Mouse (Mus musculus): ENCODE measurements at regions not wholly inside any gene's neighbourhood (a gene's known extent, or its start where the extent isn't known, plus 50 kb on each side); places are given as distances from the start of the nearest gene placed in this dataset.

DNA sequence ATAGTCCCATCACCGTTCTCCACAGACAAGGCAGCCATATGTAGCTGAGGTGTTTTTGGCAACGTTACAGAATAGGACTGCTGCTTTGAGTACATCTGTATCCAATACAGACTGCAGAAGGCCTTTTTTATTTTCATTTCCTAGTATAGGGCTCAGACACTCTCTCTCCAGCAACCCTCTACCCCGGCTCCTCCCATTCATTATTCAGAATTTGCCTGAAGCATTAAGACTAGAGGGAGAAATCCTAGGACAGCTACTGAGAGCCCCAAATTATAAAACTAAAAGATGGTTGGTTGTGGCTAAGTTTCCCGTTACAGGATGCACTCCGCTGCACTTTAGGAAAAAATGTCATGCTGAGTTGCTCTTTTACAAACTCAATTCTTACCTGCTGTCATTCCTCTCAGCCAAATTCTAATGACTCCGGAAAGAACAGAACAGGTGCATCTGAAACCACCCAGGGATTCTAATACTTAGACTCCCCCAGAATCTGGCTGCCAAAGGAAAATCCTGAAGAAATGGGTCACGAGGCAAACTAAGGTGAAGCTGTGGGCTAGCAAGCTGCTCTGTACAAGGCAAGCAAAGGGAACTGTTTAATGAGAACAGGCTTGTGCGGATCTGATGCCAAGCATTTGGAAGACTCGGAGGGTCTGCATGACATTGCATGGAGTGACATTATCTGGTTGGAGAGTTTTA is 189.1 kb upstream of the Dph6 start:
- TF ChIP-seq USF1 (IDR thresholded peaks at IDR 0.05; ENCODE audit: low read depth, low read length) (no peak), USF2 (IDR thresholded peaks at IDR 0.05; ENCODE audit: borderline replicate concordance in 1 of 2, insufficient read depth in 1 of 2, low read depth in 1 of 2, low read length in 2 of 2) (no peak), POLR2AphosphoS2 (IDR thresholded peaks at IDR 0.05; ENCODE audit: low read length) (no peak), NRF1 (IDR thresholded peaks at IDR 0.05; ENCODE audit: insufficient read depth, low read depth, low read length, poor library complexity, severe bottlenecking) (no peak), MXI1 (IDR thresholded peaks at IDR 0.05; ENCODE audit: low read depth, low read length) (no peak), ZMIZ1 (IDR thresholded peaks at IDR 0.05; ENCODE audit: low read depth, low read length) (no peak), TCF12 (IDR thresholded peaks at IDR 0.05; ENCODE audit: low read depth, low read length) (no peak), POLR2A (IDR thresholded peaks at IDR 0.05; ENCODE audit: control insufficient read depth in 1 of 2, insufficient read depth in 1 of 2, low read depth in 1 of 2, low read length in 2 of 2, poor library complexity in 1 of 2) (no peak), ELF1 (IDR thresholded peaks at IDR 0.05; ENCODE audit: low read depth, low read length) (no peak), SIN3A (IDR thresholded peaks at IDR 0.05; ENCODE audit: low read length) (no peak), KAT2A (conservative IDR thresholded peaks at IDR 0.05; ENCODE audit: low read depth, low read length) (no peak), HCFC1 (IDR thresholded peaks at IDR 0.05; ENCODE audit: low read depth, low read length) (no peak), MAX (IDR thresholded peaks at IDR 0.05; ENCODE audit: low read length) (no peak), UBTF (IDR thresholded peaks at IDR 0.05; ENCODE audit: borderline replicate concordance, insufficient read depth, low read depth, low read length) (no peak), MAFK (IDR thresholded peaks at IDR 0.05; ENCODE audit: borderline replicate concordance, low read depth, low read length) (no peak)
- Histone ChIP-seq H3K79me2 (ENCODE audit: control insufficient read depth, insufficient read depth, low read length, poor library complexity) (no peaks in the 10 kb centered on the region), H3K9ac (ENCODE audit: control insufficient read depth, low read depth, low read length, poor library complexity, severe bottlenecking) (no peak overlapping the region), H3K27ac (ENCODE audit: control insufficient read depth, low read depth, low read length) (no peak overlapping the region), H3K9me3 (replicated peaks; ENCODE audit: insufficient read depth, low read length) (no peaks in the 10 kb centered on the region), H3K4me3 (ENCODE audit: control insufficient read depth in 1 of 2, insufficient read depth in 1 of 2, low read depth in 2 of 2, low read length in 2 of 2) (no peak overlapping the region), H3K4me1 (ENCODE audit: control insufficient read depth in 1 of 2, insufficient read depth in 2 of 2, low read length in 2 of 2) (no peaks in the 10 kb centered on the region), H3K36me3 (ENCODE audit: control insufficient read depth in 1 of 2, insufficient read depth in 2 of 2, low read length in 2 of 2) (no peaks in the 10 kb centered on the region), H3K27me3 (ENCODE audit: control insufficient read depth in 1 of 2, insufficient read depth in 2 of 2, low read length in 2 of 2) (no peaks in the 10 kb centered on the region; a peak in 1 of 4 replicates)
- no peak for DNase-seq (ENCODE audit: low read depth, low spot score)

DNA sequence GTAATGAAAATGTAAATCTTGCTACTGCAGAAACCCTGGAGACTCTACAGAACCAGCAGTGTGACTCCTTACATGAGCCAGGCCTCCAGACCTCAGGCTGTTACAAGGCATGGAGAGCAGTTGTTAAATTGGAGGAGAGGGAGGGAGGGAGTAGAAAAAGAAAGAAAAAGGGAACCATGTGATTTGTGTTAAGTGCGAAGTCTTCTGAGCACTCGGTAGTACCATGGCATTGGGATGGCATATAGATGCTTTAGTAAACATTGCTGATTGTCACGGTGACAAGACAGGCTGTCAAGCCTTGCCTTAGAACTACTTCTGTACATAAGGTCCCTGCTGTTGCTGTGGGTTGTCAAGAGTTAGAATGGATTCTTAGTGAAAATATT is 189.6 kb upstream of the Dph6 start:
- Histone ChIP-seq H3K36me3 (ENCODE audit: control insufficient read depth in 1 of 2, insufficient read depth in 2 of 2, low read length in 2 of 2) (no peaks in the 10 kb centered on the region), H3K9ac (ENCODE audit: control insufficient read depth, low read depth, low read length, poor library complexity, severe bottlenecking) (no peak overlapping the region), H3K4me1 (ENCODE audit: control insufficient read depth in 1 of 2, insufficient read depth in 2 of 2, low read length in 2 of 2) (no peaks in the 10 kb centered on the region), H3K4me3 (ENCODE audit: control insufficient read depth in 1 of 2, insufficient read depth in 1 of 2, low read depth in 2 of 2, low read length in 2 of 2) (no peak overlapping the region), H3K27me3 (ENCODE audit: control insufficient read depth in 1 of 2, insufficient read depth in 2 of 2, low read length in 2 of 2) (no peaks in the 10 kb centered on the region; a peak in 1 of 4 replicates), H3K9me3 (replicated peaks; ENCODE audit: insufficient read depth, low read length) (no peaks in the 10 kb centered on the region), H3K27ac (ENCODE audit: control insufficient read depth, low read depth, low read length) (no peak overlapping the region), H3K79me2 (ENCODE audit: control insufficient read depth, insufficient read depth, low read length, poor library complexity) (no peaks in the 10 kb centered on the region)
- DNase-seq (ENCODE audit: low read depth, low spot score): no peak
- no peak for TF ChIP-seq TBP (IDR thresholded peaks at IDR 0.05; ENCODE audit: low read depth, low read length)
- no peak for TF ChIP-seq ZKSCAN1 (IDR thresholded peaks at IDR 0.05; ENCODE audit: low read depth, low read length)
- TF ChIP-seq TAL1 (IDR thresholded peaks at IDR 0.05; ENCODE audit: low read length): no peak
- no peak for TF ChIP-seq UBTF (IDR thresholded peaks at IDR 0.05; ENCODE audit: borderline replicate concordance, insufficient read depth, low read depth, low read length)
- no peak for TF ChIP-seq CTCF (IDR thresholded peaks at IDR 0.05 in 2 of 3, conservative IDR thresholded peaks at IDR 0.05 in 1 of 3; ENCODE audit: control insufficient read depth in 1 of 3, insufficient read depth in 1 of 3, low read depth in 2 of 3, low read length in 3 of 3, poor library complexity in 1 of 3, severe bottlenecking in 1 of 3)
- no peak for TF ChIP-seq ELF1 (IDR thresholded peaks at IDR 0.05; ENCODE audit: low read depth, low read length)
- no peak for TF ChIP-seq KAT2A (conservative IDR thresholded peaks at IDR 0.05; ENCODE audit: low read depth, low read length)
- TF ChIP-seq CHD2 (IDR thresholded peaks at IDR 0.05; ENCODE audit: low read length): no peak
- TF ChIP-seq NRF1 (IDR thresholded peaks at IDR 0.05; ENCODE audit: insufficient read depth, low read depth, low read length, poor library complexity, severe bottlenecking): no peak
- no peak for TF ChIP-seq RCOR1 (IDR thresholded peaks at IDR 0.05; ENCODE audit: low read depth, low read length)
- TF ChIP-seq MYC (IDR thresholded peaks at IDR 0.05; ENCODE audit: low read depth, low read length): no peak
- no peak for TF ChIP-seq TCF12 (IDR thresholded peaks at IDR 0.05; ENCODE audit: low read depth, low read length)
- TF ChIP-seq MEF2A (IDR thresholded peaks at IDR 0.05; ENCODE audit: extremely low read depth, insufficient replicate concordance, low read depth, low read length, poor library complexity, severe bottlenecking): no peak
- TF ChIP-seq MXI1 (IDR thresholded peaks at IDR 0.05; ENCODE audit: low read depth, low read length): no peak
- no peak for TF ChIP-seq NELFE (IDR thresholded peaks at IDR 0.05; ENCODE audit: low read depth, low read length)
- no peak for TF ChIP-seq GABPA (IDR thresholded peaks at IDR 0.05; ENCODE audit: low read depth, low read length)

Data from MEL (cell line).